Mouse (Mus musculus) hindbrain, embryonic 15.5 days (tissue): ENCODE measurements around the gene Gm826. TPM values are rescaled to one million over a fixed set of nuclear protein-coding genes. Genes with fewer than 3 reads are reported as not detected.

Experiments
- polyA plus RNA-seq: library from polyadenylated mRNA; unstranded; fragments of >200 nt; fragmentation: Nextera tagmentation; extraction: Ambion mirVana; gene quantifications from 2 replicates; pipeline ENCODE4 v1.2.1, GENCODE M21; 2015

The Gm826 gene
- polyA plus RNA-seq, 1 experiment from 2014 or later = not detected

Other genes starting within 250 kb of the Gm826 start
- gene Mafb, start 32.9 kb upstream of the Gm826 start, polyA plus RNA-seq = 21.9 and 30.8 TPM in 2 replicates